Mouse (Mus musculus): ENCODE data around the gene 1700025C18Rik.
A peak's percentile ranks its signal among the peaks of the same experiment; 100 is the strongest.

Gene 1700025C18Rik

DNA sequence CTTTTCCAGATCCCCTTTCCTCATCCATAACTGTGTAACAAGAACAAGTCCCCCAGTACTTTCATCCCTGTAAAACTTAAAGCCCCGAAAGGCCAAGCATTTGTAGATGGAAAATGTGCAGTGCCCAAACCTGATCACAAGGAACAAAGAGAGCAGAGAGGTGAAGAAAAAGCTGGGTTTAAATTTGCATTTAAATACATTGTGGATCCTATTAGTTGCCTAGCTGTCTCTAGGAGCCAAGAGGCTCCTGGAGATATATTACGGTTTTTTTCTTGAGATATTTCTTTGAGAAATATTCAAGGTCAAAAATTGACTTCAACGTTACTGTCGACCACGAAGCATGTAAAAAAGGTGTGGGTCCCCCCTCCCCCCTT, 55.5 kb downstream of the 1700025C18Rik start:
- DNase-seq (ENCODE audit: low spot score), result no peak

DNA sequence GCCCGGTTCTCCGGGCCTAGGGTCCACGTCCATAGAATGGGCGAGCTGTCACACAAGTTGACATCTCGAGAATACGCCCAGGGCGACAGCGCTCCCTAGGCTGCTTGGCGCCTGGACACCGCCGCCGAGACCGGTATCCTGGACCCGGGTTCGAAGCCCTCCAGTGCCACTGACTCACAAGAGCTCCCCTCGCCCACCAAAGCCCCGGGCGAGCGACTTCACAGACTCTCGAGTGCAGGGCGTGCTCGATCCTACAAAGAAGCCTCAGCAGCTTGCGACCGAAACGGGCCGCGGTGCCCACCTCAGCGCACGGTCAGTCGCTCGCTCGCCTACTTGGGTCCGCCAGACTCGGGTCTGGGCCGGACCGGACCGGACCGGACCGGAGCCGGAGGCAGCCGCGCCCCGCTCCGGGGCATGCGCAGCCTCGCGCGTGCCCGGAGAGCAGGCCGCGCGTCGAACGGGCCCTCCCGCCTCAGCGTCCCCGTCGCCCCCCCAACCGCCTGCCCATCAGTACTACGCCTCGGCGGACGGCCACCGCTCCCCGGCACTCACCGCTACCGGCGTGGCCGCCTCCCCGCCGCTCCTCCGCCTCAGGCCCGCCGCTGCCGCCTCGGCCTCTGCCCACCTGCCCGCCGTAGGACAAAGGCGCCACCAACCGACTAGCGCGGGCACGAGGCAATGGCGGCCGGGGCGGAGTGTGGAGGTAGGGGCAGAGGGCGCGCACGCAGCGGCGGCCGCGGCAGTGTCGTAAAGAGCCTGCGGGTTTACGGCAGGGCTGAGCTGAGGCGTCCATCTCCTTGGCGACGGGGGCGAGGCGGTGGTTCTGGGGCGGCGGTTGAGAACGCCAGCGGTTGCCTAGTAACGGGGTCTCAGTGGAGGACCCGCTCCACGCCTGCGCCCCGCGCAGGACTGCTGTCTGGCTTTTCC, 56.2 kb downstream of the 1700025C18Rik start, which contains the start of gene Ncoa5:
Gene Ncoa5 (minus strand): TSS at position 737 of the 927 bp plus-strand sequence.
- DNase-seq (ENCODE audit: low spot score), result peak; percentile 95

DNA sequence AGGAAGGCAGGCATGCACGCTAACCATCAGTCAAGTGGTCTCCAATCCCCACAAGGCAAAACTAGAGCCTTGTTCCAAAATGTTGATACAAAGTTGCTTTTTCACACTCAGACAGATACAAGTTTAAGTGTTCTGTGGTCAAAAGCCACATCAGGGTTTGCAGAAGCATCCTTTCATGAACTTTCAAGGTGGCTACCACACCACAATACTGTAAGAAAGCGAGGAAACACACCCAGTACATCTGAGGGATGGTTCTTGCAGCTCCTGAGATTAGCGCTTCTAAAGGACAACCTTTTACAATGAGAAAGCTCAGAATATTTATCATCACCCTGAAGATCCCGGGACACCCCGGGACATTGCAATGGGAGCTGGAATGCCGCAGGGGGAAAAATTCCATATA, 57.2 kb downstream of the 1700025C18Rik start:
- DNase-seq (ENCODE audit: low spot score), result no peak

DNA sequence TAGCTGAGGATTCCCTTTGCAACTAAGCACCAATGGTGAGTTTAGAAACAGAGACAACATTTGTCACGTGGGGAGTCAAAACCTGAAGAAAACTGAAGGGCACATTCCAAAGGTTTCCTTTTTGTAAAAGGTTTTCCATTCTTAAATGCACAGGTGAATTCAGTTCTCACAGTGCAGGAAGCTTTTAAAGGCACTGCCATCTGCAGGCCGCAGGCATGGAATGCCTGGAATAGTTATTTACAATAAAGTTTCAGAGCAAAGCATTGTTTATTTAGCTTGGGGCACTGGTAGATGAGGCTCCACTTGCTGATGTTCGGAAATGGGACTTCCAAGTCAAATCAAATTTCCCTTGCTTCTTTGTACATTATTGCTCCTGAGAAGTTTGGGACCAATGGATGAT, 58.0 kb downstream of the 1700025C18Rik start:
- DNase-seq (ENCODE audit: low spot score), result no peak
